Mouse (Mus musculus): ENCODE measurements around the gene Cldn2. TPM values are rescaled to one million over a fixed set of nuclear protein-coding genes. Genes with fewer than 3 reads are reported as not detected.

Cldn2 gene
- polyA plus RNA-seq, 1 experiment from 2014 or later = 0.14 TPM

DNA sequence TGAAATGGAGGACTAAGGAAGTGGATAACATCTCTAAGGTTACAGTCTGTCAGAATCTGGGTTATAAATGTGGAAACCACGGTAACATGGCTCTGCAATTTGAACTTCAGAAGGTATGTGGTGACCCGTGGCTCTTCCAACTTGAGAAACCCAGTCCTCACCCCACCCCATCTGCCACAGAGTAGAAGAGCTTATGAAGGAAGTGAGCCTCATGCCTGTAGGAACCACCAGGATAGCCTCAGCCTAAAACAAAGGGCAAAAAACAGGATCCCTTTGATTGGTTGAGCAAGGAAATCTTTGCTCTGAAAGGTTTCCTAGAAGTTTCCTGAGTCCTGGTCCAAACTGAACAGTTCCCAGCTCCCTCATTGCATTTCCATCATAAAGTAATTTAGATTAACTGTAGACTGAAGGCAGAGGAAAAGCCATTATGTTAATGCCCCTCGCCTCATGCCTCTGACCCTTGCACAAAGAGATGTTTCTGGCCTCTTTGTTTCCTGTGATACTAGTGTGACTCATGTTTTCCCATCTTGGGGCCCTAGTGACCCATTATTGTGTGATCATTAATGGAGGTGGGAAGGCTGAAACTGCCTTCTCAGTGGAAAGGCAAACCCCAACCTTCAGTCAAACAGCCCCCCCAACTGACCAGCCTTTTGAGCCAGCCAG, 12.1 kb downstream of the Cldn2 start:
- Histone ChIP-seq H3K4me2 (no peak overlapping the region), H3K4me1 (no peaks in the 10 kb centered on the region), H3K9ac (no peak overlapping the region), H3K27me3 (no peaks in the 10 kb centered on the region), H3K27ac (no peak overlapping the region), H3K9me3 (replicated peaks) (no peaks in the 10 kb centered on the region), H3K36me3 (ENCODE audit: poor library complexity, severe bottlenecking) (no peaks in the 10 kb centered on the region), H3K4me3 (no peak overlapping the region)
- WGBS = 80% methylated on average over 3 of the region's 3 CpGs
- ATAC-seq = no peak

- no peak overlapping the region for H3K4me3 ChIP-seq
- WGBS = 75% methylated on average over 9 of the region's 9 CpGs
- H3K27ac ChIP-seq = no peak overlapping the region
- H3K27me3 ChIP-seq = no peaks in the 10 kb centered on the region
- no peak overlapping the region for H3K9ac ChIP-seq
- H3K4me2 ChIP-seq = no peak overlapping the region
- H3K4me1 ChIP-seq = no peaks in the 10 kb centered on the region
- no peaks in the 10 kb centered on the region for H3K9me3 ChIP-seq (replicated peaks)
- H3K36me3 ChIP-seq (ENCODE audit: poor library complexity, severe bottlenecking) = no peaks in the 10 kb centered on the region
- ATAC-seq = no peak
Observed at GRCm38 (mm10) chrX:139813299-139814002, 12.8 kb downstream of the Cldn2 start.

GRCm38 (mm10) chrX:139814018-139814635, 13.5 kb downstream of the Cldn2 start:
- no peak overlapping the region for H3K4me3 ChIP-seq
- no peaks in the 10 kb centered on the region for H3K4me1 ChIP-seq
- H3K9ac ChIP-seq = no peak overlapping the region
- H3K27me3 ChIP-seq = no peaks in the 10 kb centered on the region
- no peak overlapping the region for H3K4me2 ChIP-seq
- no peak overlapping the region for H3K27ac ChIP-seq
- 91% methylated on average over 8 of the region's 8 CpGs for WGBS
- ATAC-seq = no peak
- H3K36me3 ChIP-seq (ENCODE audit: poor library complexity, severe bottlenecking) = no peaks in the 10 kb centered on the region
- H3K9me3 ChIP-seq (replicated peaks) = no peaks in the 10 kb centered on the region

DNA sequence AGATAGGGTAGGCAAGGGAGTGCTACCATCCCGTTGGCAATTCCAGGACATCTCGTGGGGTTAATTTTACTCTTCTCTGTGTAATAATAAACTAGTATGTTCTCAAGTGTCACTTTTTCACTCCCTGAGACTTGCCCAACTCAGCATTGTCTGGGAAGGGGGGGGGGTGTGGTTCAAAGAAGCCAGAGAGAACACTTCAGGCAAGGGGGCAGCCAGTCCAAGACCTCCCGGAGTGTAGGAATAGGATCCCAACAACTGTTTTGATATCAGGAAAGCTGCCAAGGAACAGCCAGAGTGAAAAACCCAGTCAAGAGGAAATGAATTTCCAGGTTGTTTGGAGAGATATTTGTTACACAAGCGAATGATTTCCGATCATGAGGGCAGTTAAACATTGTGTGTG, 14.6 kb downstream of the Cldn2 start:
- 86% methylated on average over 5 of the region's 5 CpGs for WGBS
- Histone ChIP-seq H3K27ac (no peak overlapping the region), H3K4me3 (no peak overlapping the region), H3K9ac (no peak overlapping the region), H3K27me3 (no peaks in the 10 kb centered on the region), H3K9me3 (replicated peaks) (no peaks in the 10 kb centered on the region), H3K36me3 (ENCODE audit: poor library complexity, severe bottlenecking) (no peaks in the 10 kb centered on the region), H3K4me1 (no peaks in the 10 kb centered on the region), H3K4me2 (no peak overlapping the region)
- ATAC-seq = no peak

GRCm38 (mm10) chrX:139825402-139825801, 24.8 kb downstream of the Cldn2 start:
- Histone ChIP-seq H3K27ac (no peak overlapping the region), H3K9ac (no peak overlapping the region), H3K4me3 (no peak overlapping the region), H3K4me1 (no peaks in the 10 kb centered on the region), H3K9me3 (replicated peaks) (no peaks in the 10 kb centered on the region), H3K27me3 (no peaks in the 10 kb centered on the region), H3K4me2 (no peak overlapping the region), H3K36me3 (ENCODE audit: poor library complexity, severe bottlenecking) (no peaks in the 10 kb centered on the region)
- no peak for ATAC-seq
- WGBS = 80% methylated on average over 1 of the region's 1 CpGs

- H3K9ac ChIP-seq = no peak overlapping the region
- no peak overlapping the region for H3K4me2 ChIP-seq
- H3K27ac ChIP-seq = no peak overlapping the region
- no peak overlapping the region for H3K4me3 ChIP-seq
- H3K27me3 ChIP-seq = no peaks in the 10 kb centered on the region
- H3K4me1 ChIP-seq = no peaks in the 10 kb centered on the region
- WGBS = 88% methylated on average over 4 of the region's 4 CpGs
- no peaks in the 10 kb centered on the region for H3K9me3 ChIP-seq (replicated peaks)
- H3K36me3 ChIP-seq (ENCODE audit: poor library complexity, severe bottlenecking) = no peaks in the 10 kb centered on the region
- ATAC-seq = no peak
Observed at GRCm38 (mm10) chrX:139826926-139827325, 26.3 kb downstream of the Cldn2 start.

DNA sequence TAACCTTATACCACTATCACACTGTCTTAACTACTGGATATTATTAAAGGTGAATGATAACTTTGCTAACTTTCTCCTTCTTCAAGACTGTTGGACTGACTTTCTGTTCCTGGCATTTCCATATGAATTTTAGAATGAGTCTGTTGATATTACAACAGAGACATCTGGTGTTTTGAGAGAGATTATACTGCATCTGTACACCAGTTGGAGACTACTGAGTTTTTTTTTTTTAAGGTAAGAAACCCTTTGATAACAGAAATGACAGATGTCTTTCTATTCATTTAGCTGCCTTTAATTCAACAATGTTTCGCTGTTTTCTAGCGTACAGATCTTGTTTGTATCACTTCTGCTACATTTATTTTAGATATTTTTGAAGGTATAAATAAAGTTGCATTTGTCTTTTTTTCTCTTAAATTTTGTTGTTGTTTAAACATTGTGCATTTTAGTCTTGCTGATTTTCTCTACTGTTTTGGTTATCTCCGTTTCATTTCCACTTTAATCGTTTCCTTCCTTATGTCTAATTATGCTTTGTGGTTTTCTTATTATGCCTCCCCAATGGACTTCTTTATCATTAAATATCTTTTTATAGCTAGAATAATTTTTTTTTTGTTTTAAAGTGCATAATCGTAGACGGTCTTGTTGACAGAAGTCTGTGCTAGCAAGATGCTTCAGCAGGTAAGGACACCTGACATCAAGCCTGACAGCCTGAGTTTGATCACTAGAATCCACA, 27.9 kb downstream of the Cldn2 start:
- H3K9me3 ChIP-seq (replicated peaks) = no peaks in the 10 kb centered on the region
- H3K9ac ChIP-seq = no peak overlapping the region
- no peaks in the 10 kb centered on the region for H3K27me3 ChIP-seq
- 93% methylated on average over 6 of the region's 6 CpGs for WGBS
- no peak for ATAC-seq
- no peak overlapping the region for H3K4me2 ChIP-seq
- no peaks in the 10 kb centered on the region for H3K4me1 ChIP-seq
- H3K4me3 ChIP-seq = no peak overlapping the region
- H3K36me3 ChIP-seq (ENCODE audit: poor library complexity, severe bottlenecking) = no peaks in the 10 kb centered on the region
- H3K27ac ChIP-seq = no peak overlapping the region

DNA sequence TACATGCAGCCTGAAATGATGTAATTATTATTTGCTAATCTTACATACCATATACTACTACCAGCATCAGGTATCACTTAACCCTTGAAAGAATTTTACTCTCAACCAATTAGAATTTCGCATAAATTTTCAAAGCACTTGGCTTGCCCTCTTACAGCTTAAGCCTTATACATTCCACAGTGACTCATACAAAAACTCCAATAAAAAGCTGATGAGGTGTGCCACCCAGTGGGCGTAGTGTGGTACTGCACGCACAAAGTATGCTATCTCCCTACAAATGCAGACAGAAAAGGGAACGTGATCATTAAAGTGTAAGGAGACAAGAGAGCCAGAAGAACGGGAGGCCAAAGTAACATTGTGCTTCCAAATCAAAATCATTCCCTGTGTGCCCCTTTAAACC, 31.8 kb downstream of the Cldn2 start:
- 15% methylated on average over 5 of the region's 5 CpGs for WGBS
- no peaks in the 10 kb centered on the region for H3K36me3 ChIP-seq (ENCODE audit: poor library complexity, severe bottlenecking)
- no peak overlapping the region for H3K4me2 ChIP-seq
- no peaks in the 10 kb centered on the region for H3K9me3 ChIP-seq (replicated peaks)
- H3K27ac ChIP-seq = no peak overlapping the region
- no peaks in the 10 kb centered on the region for H3K4me1 ChIP-seq
- no peak overlapping the region for H3K4me3 ChIP-seq
- no peak overlapping the region for H3K9ac ChIP-seq
- no peaks in the 10 kb centered on the region for H3K27me3 ChIP-seq
- peak; percentile 63 for ATAC-seq

DNA sequence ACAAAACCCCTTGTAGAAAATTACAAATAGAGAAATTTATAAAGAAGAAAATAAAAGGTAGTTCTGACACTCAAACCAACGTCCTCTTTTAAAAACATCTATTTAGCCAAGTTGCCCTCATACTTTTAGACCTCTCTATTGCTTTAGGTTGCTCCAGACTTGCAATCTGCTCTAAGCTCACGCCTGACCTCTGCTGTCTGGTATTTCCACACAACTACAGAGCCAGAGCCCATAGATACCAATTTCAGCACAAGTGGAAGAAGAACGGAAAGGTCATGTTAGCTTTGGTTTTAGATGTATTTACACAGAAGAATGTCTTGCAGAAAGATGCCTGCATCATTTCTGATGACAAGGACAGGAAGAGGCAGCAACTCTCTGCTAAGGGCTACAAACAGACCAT, 38.4 kb downstream of the Cldn2 start:
- no peak for ATAC-seq
- H3K9me3 ChIP-seq (replicated peaks) = no peaks in the 10 kb centered on the region
- H3K4me2 ChIP-seq = no peak overlapping the region
- H3K27me3 ChIP-seq = no peaks in the 10 kb centered on the region
- H3K36me3 ChIP-seq (ENCODE audit: poor library complexity, severe bottlenecking) = no peaks in the 10 kb centered on the region
- no peaks in the 10 kb centered on the region for H3K4me1 ChIP-seq
- H3K27ac ChIP-seq = no peak overlapping the region
- 60% methylated on average over 3 of the region's 3 CpGs for WGBS
- H3K9ac ChIP-seq = no peak overlapping the region
- no peak overlapping the region for H3K4me3 ChIP-seq

- 81% methylated on average over 6 of the region's 6 CpGs for WGBS
- no peaks in the 10 kb centered on the region for H3K36me3 ChIP-seq (ENCODE audit: poor library complexity, severe bottlenecking)
- H3K9me3 ChIP-seq (replicated peaks) = no peaks in the 10 kb centered on the region
- H3K27ac ChIP-seq = no peak overlapping the region
- no peak for ATAC-seq
- H3K27me3 ChIP-seq = no peaks in the 10 kb centered on the region
- H3K9ac ChIP-seq = no peak overlapping the region
- no peak overlapping the region for H3K4me3 ChIP-seq
- H3K4me2 ChIP-seq = no peak overlapping the region
- no peaks in the 10 kb centered on the region for H3K4me1 ChIP-seq
Observed at GRCm38 (mm10) chrX:139841091-139841490, 40.5 kb downstream of the Cldn2 start.

DNA sequence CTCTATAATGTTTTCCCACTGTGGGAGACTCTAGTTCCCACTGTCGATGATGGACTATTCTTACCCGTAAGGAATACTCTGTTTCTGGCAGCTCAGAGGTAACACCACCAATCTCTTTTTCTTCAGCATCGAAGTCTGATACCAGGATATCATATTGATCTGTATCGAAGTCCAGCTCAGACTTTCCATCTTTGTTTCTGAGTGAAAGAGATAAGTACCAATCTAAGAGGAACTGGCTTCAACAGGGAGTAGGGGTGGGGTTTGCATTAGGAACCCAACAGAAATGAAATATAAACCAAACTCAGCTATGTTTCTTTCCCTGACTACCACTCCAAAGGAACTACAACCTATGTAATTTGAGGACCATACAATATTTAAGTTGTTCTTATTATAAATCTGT, 54.2 kb downstream of the Cldn2 start:
- Histone ChIP-seq H3K4me3 (no peak overlapping the region), H3K36me3 (ENCODE audit: poor library complexity, severe bottlenecking) (no peaks in the 10 kb centered on the region), H3K4me1 (no peaks in the 10 kb centered on the region), H3K27ac (no peak overlapping the region), H3K9me3 (replicated peaks) (no peaks in the 10 kb centered on the region), H3K4me2 (no peak overlapping the region), H3K9ac (no peak overlapping the region), H3K27me3 (no peaks in the 10 kb centered on the region)
- 87% methylated on average over 4 of the region's 4 CpGs for WGBS
- no peak for ATAC-seq

DNA sequence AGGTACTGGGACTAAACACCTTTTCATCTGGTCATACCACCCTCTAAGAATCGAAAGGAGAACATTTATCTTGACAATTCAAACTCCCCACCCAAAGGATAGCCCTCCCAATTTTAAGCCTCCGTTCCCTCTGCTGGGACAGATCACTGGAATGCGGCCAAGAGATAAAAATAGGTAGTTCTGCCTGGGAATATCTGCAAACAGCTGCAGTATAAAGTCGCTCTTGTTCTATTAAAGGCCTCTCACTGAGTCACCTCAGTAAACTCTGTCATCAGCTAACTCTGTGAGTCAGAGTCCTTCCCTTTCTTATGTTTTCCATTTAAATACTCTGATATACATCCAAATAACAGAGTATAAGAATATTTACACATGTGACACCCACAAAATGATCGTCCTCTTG, 58.8 kb downstream of the Cldn2 start:
- no peaks in the 10 kb centered on the region for H3K4me1 ChIP-seq
- no peak for ATAC-seq
- H3K9ac ChIP-seq = no peak overlapping the region
- WGBS = 85% methylated on average over 5 of the region's 5 CpGs
- no peak overlapping the region for H3K27ac ChIP-seq
- no peak overlapping the region for H3K4me2 ChIP-seq
- no peaks in the 10 kb centered on the region for H3K9me3 ChIP-seq (replicated peaks)
- H3K4me3 ChIP-seq = no peak overlapping the region
- no peaks in the 10 kb centered on the region for H3K27me3 ChIP-seq
- H3K36me3 ChIP-seq (ENCODE audit: poor library complexity, severe bottlenecking) = no peaks in the 10 kb centered on the region
